Mouse (Mus musculus) erythroblast, adult 5-6 weeks (primary cell): ENCODE results near the gene Bhlha9. TPM values are rescaled to one million over a fixed set of nuclear protein-coding genes. Genes with fewer than 3 reads are reported as not detected.

Experiments
- ATAC-seq: replicated peaks from 2 replicates; pipeline ENCODE4 v1.8.0; 2016; ENCODE audit warnings: moderate number of reproducible peaks, mild to moderate bottlenecking, moderate TSS enrichment, inconsistent platforms; ENCODE audit not compliant: poor library complexity, low FRiP score, severe bottlenecking
- total RNA-seq, 2 experiments: library from RNA; stranded (forward) in 1 of 2; stranded (reverse) in 1 of 2; fragments of 150-400 nt in 1 of 2; fragments of 200-764, 138-1000 nt in 1 of 2; gene quantifications; 2 replicates each; pipeline versions ENCODE4 v1.2.3 to v1.2.4; 2015 to 2017; ENCODE audit warnings: low replicate concordance in 2 of 2

Bhlha9 gene
- total RNA-seq (2015; ENCODE audit: low replicate concordance): not detected in 2 replicates
- not detected in 2 replicates for total RNA-seq (2017; ENCODE audit: low replicate concordance)

DNA sequence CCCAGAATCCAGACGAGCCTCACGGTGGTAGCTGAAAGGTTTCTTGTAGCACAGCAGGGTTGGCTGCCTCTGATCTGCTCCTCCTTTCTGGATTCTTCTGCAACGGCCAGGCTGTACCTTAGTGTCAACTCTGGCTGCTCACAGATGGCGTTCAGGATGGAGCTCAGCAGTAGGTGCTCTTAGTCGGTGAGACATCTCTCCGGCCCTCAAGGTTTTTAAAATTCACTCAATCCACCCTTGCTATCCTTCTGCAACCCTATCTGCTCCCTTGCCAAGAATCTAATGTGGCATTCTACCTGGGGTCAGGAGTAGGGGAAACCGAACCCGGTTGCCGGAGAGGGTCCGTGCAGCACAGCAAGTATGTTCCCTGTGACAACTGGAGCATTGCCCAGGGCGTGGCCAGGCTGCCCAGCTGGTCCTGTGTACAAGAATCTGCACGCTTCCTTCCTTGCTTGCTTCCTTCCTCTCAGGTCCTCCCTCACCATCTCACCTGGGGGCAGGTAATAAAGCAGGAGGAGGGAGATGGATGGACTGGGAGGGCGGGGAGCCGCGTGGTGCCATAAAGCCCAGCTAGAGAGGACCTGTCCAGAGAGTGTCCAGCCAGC is at the start of gene Bhlha9:
Gene Bhlha9 (plus strand): TSS at position 600 of the 605 bp plus-strand sequence.
- no peak for ATAC-seq

DNA sequence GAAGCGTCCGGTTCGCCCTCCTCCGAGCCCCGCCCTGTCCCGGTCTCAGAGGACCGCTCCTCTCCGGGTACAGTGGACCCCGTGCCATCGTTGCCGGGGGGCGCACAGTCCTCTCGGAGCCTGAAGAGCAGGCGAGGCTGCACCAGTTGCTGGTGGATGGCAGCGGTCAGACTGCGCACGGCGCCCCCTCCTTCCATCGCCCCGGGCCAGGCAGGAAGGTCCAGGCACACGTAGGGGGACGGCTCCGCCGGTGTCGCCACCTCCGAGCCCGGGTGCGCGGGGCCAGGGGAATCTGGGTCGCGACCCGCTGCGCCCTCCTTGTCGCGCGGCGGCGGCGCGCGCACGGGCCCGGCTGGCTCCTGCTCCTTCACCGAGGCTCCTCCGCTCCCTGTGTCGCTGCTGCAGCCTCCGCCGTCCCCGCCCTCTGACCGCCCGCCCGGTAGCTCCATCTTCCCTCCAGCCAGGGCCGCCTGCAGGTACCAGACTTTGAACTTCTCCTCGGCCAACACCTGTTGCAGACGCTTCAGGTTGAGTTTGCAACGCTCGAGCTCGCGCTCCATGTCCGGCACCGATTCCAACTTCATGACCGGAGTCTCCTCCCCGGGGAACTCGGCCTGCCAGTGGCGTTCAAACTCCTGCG is 49.6 kb upstream of the Bhlha9 start:
- no peak for ATAC-seq

GRCm38 (mm10) chr11:76623206-76623961 is 48.9 kb upstream of the Bhlha9 start:
- no peak for ATAC-seq

DNA sequence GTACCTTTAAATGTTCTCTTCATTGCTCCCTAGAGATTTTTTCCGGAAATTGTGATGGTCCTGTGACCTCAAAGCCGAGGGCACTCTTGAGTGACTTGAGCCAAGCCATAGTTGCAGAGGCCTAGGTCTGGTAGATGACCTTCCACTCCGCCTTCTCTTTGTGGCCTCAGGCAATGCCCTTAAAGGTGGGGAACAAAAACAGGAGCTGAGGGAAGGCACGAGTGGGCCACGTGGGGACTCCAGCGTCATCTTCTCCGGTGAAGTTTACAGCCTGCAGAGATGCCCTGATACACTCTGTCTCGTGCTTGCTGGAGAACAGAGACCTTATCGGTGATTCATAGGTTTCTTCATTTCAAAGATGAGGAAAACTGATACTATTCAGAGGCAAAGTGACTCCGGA is 48.2 kb upstream of the Bhlha9 start:
- ATAC-seq: no peak

- ATAC-seq: no peak
These were observed 47.4 kb upstream of the Bhlha9 start for GRCm38 (mm10) chr11:76624881-76625280.

GRCm38 (mm10) chr11:76628613-76629012 is 43.7 kb upstream of the Bhlha9 start:
- no peak for ATAC-seq

DNA sequence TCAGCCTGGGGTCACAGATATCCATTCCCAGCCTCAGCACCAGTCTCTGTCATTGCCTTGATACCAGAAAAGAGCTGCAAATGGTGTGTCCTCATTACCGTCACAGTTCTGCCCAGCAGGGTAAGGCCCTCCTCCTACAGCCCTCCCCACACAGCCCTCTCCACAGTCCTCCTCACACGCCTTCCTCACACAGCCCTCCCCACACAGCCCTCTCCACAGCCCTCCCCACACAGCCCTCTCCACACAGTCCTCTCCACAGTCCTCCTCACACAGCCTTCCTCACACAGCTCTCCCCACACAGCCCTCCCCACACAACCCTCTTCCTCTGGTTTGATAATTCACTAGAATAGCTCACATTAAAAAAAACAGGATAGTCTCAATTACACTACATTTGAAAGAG is 42.2 kb upstream of the Bhlha9 start:
- ATAC-seq: no peak

DNA sequence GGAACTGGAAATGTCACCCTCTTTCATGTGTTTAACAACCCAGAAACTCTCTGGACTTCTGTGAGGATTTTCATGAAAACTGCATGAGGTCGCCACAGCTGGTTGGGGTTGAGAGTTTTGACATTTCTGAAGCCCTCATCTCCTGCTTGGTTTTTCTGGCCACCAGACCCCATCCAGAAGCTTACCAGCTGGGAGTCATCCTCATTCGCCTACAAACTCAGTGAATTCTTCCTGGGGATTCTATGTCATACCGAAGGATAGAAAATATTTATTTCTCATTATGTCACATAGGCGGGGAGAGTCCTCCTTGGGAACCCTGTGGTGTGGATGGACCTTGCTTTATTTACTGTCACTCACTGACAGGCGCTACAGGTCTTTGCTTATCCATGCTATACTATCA is 41.8 kb upstream of the Bhlha9 start:
- no peak for ATAC-seq

- no peak for ATAC-seq
These were observed 32.8 kb upstream of the Bhlha9 start for GRCm38 (mm10) chr11:76639269-76639985.

DNA sequence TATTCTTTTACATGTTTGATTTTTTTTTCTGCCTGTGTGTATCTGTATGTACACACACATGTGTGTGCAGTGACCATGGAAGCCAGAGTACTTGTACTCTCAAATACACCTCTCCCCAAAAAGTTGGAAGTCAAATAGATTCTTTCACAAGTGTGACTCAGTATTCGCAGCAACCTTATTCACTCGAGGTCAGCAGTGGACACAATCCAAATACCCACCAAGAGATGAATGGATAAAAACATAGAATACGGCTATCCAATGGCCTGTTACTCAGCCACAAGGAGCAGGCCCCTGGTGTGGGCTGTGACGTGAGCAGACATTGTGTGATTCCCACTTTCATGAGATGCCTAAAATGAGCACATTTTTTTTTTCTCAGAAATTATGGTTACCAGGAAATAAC is 32.0 kb upstream of the Bhlha9 start:
- ATAC-seq: no peak

GRCm38 (mm10) chr11:76644257-76644656 is 28.0 kb upstream of the Bhlha9 start:
- ATAC-seq: no peak

GRCm38 (mm10) chr11:76645036-76645435 is 27.2 kb upstream of the Bhlha9 start:
- no peak for ATAC-seq

GRCm38 (mm10) chr11:76645955-76646354 is 26.3 kb upstream of the Bhlha9 start:
- ATAC-seq: peak; percentile 69

- no peak for ATAC-seq
These were observed 25.2 kb upstream of the Bhlha9 start for GRCm38 (mm10) chr11:76647062-76647461.

GRCm38 (mm10) chr11:76647500-76647899 is 24.8 kb upstream of the Bhlha9 start:
- ATAC-seq: peak; percentile 67

DNA sequence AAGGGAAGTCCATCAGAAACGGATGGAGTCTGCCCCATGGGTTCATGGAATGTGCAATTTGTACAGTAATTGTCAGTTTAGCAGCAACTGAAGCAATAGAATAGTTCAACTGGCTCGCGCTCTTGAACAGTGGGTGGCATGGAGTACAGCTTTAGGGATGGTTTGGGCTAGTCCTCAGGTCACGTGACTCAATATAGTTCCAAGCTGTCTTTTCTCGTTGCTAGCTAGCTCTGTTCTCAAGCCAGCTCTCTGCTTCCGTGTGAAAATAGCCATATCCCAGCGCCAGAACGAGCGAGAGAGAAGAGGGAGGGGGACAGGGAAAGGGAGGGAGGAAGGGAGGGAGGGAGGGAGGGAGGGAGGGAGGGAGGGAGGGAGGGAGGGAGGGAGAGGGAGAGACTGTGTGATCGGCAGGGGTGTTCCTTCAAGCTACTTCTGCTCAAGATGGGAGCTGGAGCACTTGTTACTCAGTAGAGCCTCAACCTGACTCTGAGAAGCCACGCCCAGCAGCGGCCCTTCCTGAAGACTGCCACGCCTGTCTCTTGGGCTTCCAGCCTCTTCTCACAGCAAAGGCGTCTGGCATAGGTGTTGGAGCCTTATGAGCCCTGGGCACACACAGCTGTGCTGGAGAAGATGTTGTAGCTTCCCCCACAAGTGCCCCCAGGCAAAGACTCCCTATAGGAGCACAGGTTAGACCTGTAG is 21.3 kb upstream of the Bhlha9 start:
- no peak for ATAC-seq

DNA sequence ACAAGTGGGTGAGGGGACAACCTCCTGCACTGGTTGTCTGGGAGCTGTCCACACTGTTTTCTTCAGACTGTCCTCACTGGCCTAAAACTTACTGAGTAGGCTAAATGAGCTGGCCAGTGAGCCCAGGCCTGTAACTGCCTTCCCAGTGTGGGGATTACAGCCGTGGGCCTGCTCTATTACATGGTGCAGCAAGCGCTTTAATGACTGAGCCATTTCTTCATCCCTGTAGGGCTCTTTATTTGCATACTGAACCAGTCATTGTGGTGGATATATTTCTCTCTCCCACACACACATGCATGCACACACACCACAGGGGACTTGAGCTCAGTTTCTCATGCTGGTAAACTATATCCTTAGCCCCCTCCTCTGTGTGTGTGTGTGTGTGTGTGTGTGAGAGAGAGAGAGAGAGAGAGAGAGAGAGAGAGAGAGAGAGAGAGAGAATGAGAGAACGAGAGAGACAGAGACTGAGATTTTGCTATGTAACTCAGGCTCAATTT is 19.4 kb upstream of the Bhlha9 start:
- no peak for ATAC-seq

DNA sequence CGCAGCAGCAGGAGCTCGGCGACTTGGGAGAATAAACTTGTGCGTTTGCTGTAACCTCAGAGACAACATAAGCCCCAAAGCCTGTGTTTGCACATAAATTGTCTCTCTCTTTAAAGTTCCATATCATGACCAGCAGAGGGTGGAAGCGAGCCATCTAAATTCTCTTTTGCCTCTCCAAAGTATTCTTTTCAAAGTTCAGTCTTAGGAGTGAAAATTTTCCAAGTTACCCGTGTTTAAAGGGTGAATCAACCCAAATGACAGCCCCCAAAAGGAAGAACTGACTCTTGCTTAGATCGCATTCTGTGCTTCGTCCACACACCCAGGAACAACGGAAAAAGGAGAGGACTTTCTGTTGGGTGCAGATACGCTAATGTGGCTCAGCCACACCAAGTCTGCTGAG is 17.2 kb upstream of the Bhlha9 start:
- no peak for ATAC-seq

- no peak for ATAC-seq
These were observed 14.8 kb upstream of the Bhlha9 start for GRCm38 (mm10) chr11:76657450-76657970.
